Mouse (Mus musculus): ENCODE results near the gene Ppp1r16b.

Gene Ppp1r16b

DNA sequence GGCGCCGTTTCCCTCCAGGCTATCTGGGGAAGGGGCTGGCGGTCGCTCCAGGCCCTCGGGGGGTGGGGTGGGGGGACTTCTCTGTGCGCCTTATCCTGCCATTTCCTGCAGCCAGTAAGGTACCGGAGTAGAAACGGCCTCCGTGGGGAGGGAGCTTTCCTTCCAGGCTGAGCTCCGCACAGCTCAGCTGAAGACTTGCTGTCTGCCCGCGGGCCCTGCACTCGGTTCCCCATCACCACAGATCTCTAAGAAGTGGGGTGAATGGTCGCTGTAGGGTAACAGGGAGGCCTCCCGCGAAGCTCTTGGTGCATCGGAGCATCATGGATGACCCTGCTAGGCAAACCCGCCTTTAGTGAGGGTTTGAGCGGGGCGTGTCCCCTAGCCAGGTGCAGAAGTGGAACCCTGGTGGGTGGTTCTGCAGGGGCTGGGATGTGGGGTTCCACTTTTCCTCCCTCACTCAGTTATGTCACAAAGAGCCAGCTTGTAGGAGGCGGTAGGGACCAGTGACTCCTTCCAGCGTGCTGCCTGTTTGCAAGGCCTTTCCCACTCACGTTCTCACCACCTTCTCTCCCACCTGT, 3.3 kb downstream of the Ppp1r16b start:
- in situ Hi-C loops (cut with MboI, MseI), result no loop called here

- in situ Hi-C loops (cut with MboI, MseI), result loop anchor here (5.0 kb wide), 1 partner anchor 78 kb away; no protein-coding TSS in a partner anchor
These were observed 4.3 kb downstream of the Ppp1r16b start for GRCm38 (mm10) chr2:158669199-158670195.

DNA sequence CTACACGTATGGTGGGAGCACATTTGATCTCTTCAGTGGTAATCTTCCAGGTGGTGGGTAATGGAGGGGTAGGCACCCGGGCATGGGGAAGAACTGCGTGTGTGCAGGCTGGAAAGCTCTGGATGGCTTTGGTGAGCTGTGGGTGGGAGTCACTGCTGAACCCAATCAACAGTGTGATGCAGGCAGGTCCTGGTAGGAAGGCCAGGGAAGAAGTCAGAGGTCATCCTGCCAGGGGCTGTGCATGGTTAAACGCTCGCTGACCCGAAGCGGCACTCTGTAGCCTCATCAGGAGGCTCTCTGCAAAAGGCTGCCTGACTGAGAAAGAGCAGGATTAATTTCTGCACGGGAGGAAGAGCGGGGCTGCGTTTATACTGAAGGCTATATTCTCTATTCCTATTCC, 5.4 kb downstream of the Ppp1r16b start:
- in situ Hi-C loops (cut with MboI, MseI), result loop anchor here (5.0 kb wide), 1 partner anchor 77 kb away; no protein-coding TSS in a partner anchor

DNA sequence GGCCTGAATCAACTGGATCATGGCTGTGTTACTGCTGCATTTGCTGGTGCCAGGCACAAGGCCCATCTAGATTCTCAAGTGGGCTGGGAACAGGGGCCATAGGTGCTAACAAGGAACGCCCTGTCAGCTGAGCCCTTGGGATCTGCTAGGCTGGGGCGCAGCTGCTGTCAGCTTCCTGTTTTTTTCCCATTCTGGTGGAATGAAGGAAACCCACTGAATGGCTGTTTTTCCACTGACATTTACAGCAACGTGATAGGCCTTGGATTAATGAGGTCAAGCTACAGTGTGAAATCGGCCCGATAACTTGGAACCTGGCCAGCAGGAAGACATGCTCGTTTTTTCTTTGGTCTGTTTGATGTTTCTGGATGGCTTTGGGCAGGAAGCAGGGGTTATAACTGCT, 7.6 kb downstream of the Ppp1r16b start:
- in situ Hi-C loops (cut with MboI, MseI), result loop anchor here (5.0 kb wide), 1 partner anchor 74 kb away; no protein-coding TSS in a partner anchor

DNA sequence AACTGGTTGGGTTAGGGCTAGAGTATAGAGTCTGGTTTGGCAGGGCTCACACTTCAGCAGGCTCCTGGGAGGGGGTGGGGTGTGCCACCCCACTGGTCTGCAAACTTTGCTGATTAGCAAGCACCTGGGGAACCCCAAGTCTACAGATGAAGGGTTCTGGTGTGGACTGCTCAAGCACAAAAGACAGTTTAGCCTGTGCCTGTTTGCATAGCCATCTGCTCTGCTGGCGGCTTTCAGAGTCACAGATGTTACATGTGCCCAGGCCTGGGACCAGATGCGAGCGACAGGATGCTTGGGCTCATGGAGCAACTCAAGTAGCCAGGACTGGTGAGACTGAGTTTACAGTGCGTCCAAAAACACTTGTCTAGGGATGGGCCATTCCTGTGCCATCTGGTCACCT, 8.3 kb downstream of the Ppp1r16b start:
- in situ Hi-C loops (cut with MboI, MseI), result loop anchor here (5.0 kb wide), 1 partner anchor 74 kb away; no protein-coding TSS in a partner anchor

DNA sequence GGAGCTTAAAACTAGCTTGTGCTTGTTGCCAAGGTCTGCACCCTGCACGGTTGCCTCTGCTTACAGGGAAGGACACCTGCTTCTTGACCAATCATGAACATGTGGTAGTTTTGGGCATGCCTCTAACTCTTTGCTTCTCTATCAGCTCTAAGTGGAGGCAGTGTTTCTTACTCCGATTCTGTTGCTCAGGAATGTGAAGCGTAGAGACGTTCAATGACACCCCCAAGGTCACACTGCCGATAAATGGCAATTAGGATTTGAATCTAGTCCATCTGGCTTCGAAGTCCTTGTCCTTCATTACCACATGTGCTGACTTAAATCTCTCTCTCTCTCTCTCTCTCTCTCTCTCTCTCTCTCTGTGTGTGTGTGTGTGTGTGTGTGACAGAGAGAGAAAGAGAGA, 8.9 kb downstream of the Ppp1r16b start:
- in situ Hi-C loops (cut with MboI, MseI), result loop anchor here (5.0 kb wide), 1 partner anchor 73 kb away; no protein-coding TSS in a partner anchor

DNA sequence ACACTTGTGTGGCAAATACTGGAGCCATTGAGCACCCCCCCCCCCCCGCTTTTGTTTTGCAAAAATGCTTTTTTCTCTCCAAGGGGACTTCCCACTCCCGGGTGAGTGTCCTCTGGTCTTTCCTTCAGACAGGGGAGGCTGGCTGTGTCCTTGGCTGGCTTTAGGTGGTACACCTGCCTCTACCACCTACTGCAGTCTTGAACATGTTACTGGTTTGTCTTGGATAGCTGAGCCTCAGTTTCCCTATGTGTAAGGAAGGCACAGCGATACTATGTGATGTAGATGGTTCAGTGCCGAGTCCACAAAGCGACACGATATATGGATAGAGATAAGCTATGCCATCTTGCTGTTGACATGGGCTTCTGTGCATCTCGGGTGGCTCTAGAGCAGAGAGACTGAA, 9.6 kb downstream of the Ppp1r16b start:
- in situ Hi-C loops (cut with MboI, MseI), result loop anchor here (5.0 kb wide), 1 partner anchor 73 kb away; no protein-coding TSS in a partner anchor

- in situ Hi-C loops (cut with MboI, MseI), result no loop called here
These were observed 10.0 kb downstream of the Ppp1r16b start for GRCm38 (mm10) chr2:158675161-158675560.

DNA sequence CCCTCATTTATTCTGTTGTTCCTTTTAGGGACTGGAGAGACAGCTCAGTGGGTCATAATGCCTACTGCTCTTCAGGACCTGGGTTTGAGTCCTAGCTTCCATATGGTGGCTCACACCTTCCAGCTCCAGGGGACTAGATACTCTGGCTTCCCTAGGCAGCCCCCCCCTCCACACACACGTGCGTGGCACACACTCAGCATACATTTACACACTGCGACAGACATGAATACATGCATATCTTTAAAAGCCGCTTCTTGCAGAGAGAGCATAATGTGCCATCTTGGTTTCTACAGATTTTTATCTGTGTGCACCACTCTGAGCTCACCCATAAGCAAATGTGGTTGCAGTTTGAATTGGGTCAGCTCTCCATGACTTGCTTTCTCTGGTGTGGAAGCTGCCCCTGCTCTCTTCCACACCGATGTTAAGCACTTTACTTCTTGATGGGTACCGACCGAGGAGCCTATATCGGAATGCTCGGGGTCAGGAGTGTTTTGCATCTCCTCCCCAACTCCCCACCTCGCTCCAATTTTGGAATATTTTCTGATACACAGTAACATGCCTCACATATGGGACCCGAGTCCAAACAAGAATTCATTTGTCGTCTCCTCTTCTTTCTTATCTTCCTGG, 10.8 kb downstream of the Ppp1r16b start:
- in situ Hi-C loops (cut with MboI, MseI), result no loop called here

- in situ Hi-C loops (cut with MboI, MseI), result no loop called here
These were observed 12.7 kb downstream of the Ppp1r16b start for GRCm38 (mm10) chr2:158677946-158678345.

DNA sequence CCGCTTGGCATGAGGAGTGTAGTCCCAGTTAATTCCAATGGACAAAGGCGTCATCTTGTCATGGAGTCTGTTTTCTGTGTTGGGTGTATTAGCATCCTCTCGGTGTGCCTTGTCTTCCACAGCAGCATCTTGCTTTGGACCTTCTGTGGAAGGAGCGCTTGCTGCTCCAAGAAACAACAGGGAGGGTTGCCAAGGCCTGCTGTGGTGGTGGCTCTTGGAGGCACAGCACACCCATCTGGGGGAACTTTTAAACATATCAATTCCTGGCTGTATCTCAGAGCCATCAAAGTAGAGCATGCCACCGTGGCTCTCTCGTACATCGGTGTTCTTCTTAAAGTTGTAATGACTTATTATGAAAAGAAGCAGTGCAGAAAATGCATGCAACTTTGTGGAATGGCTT, 13.9 kb downstream of the Ppp1r16b start:
- in situ Hi-C loops (cut with MboI, MseI), result no loop called here

GRCm38 (mm10) chr2:158680357-158680889, 15.2 kb downstream of the Ppp1r16b start:
- in situ Hi-C loops (cut with MboI, MseI), result no loop called here

DNA sequence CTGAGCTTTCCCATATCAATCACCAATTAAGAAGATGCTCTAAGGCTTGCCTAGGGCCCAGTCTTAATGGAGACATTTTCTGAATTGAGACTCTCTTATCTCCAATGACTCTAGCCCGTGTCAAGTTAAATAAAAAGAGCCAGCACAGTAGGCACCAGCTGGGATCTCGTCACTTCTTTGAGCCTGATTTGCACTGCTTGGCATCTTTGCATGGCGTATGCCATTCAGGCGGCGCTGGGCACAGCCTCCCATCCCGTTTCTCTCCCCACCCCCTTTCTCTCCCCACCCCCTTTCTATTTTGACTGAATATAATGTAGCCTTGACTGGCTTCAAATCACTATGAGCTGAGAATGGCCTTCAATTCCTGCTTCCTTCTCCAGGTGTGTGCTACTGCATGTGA, 16.5 kb downstream of the Ppp1r16b start:
- in situ Hi-C loops (cut with MboI, MseI), result no loop called here

DNA sequence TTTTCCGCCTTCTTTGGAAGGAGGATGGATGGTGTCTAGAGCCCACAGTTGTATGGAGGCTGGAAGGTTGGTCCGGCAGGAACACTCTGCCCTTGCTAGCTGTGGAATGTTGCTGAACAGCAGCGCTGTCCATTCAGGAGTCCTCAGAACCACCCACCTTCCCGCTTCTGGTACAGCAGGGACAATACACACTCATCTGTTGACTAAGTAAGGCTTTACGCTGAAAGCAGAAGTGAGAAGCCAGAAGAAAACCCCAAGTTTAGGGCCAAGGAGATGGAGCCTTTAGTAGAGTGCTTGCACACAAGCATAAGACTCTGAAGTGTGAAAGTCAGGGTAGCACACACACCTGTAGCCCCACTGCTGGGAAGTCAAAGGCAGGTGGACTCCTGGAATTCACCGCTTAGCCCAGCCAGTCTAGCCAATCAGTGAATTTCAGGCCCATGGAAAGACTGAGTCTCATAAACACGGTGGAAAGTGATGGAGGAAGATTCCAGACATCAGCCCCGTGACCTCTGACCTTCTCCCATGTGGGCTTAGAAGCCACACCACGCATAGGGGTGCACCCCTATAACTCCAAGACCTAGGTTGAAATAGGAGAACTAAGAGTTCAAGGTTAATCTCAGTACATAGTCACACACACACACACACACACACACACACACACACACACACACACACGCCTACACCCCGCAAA, 17.3 kb downstream of the Ppp1r16b start:
- in situ Hi-C loops (cut with MboI, MseI), result no loop called here

DNA sequence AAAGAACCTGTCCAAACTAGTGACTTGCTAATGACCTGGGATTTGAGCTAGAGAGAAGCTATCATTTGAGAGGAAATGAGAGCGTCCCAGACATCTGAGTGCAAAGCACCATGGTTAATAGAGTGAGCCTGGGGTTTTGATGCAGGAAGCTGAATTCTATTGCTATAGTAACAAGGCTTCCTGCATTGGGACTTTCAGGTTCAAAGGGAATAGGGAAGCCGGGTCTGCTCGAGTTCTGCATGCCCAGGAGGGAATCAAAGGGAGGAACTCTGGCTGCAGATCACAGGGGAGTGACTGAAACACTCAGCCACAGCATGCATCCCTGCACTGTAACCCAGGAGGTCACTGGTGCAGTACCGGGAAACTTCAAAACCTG, 17.8 kb downstream of the Ppp1r16b start:
- in situ Hi-C loops (cut with MboI, MseI), result no loop called here

DNA sequence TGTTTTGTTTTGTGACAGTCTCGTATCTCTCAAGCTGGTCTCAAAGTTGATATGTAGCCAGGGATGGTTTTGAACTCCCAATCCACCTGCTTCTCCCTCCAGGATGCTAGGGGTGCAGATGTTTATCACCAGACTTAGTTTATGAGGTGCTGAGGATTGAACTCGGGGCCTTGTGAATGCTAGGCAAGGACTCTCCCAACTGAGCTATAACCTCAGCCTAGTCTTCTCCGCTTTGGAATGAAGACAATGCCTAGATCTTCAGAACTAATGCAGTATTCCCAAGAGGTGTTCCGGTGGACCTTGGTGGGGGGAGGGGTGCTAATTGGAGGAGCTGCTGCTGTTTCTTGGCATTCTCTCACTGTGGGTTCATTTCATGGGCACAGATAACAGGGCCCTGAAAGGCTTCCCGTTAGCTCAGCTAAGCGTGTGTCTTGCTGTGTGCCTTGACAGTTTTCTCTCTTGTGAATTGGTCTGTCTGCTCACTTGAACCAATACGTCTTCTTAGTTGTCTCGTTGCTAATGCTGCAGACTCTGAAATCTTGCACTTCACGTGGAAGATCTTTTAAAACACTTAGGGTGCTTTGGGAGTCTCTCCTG, 19.1 kb downstream of the Ppp1r16b start:
- in situ Hi-C loops (cut with MboI, MseI), result no loop called here

- in situ Hi-C loops (cut with MboI, MseI), result no loop called here
These were observed 19.7 kb downstream of the Ppp1r16b start for GRCm38 (mm10) chr2:158684910-158685309.

DNA sequence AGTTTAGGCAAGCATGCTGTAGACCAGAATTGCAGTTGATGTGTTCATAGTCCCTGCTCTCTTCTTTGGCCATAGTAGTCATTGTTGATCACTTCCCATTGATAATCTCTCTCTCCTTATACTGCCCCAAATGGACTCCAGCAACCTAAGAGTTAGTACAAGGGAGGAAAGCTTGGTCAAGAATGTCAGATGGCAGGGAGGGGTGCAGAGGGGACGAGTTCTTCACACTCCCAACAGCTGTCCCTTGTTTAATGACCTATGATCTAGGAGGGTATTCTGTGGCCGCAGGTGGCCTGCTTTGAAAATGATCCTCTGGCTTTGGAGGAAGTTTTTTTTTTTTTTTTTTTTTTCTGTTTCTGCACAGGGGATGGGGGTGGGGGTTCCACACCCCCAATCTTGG, 21.2 kb downstream of the Ppp1r16b start:
- in situ Hi-C loops (cut with MboI, MseI), result no loop called here

DNA sequence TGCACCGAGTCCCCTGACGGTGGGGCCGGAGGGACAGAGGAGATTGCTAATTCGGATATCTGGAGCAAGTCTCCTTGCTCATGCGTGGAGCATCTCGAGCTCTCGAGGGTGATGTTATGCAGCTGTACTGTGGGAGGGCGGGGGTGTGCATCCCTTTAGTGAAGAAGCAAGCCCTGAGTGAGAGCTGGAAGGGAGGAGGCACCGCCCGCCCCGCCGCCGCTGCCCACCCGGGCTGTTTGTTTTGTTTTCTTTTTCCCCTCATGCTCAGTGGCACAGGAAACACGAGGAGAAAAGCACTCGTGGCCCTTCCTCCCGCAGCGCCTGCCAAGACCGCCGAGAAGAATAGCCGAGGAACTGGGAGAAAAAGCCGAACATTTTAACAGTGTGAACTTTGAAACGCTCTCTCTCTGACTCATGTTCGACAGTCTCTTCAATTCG, 22.6 kb downstream of the Ppp1r16b start:
- in situ Hi-C loops (cut with MboI, MseI), result no loop called here

GRCm38 (mm10) chr2:158689060-158689459, 23.9 kb downstream of the Ppp1r16b start:
- in situ Hi-C loops (cut with MboI, MseI), result no loop called here

GRCm38 (mm10) chr2:158689640-158690039, 24.4 kb downstream of the Ppp1r16b start:
- in situ Hi-C loops (cut with MboI, MseI), result no loop called here
